ENCODE assay signal across 9 mouse cellular contexts in genomic region chr11:32161500-32161899, GRCm38 (mm10). TPM values are rescaled to one million over a fixed set of nuclear protein-coding genes. Genes with fewer than 3 reads are reported as not detected.
DNase-seq lines count a peak whose midpoint lies in the region; ATAC-seq lines count a peak whose summit lies in the region.
"Had no signal": no experiment of that assay in that cellular context is flagged by ENCODE, and none has a peak within 500 bp of the region (broad histone marks: within the 10 kb centered on the region; RNA-seq: fewer than 3 reads in every experiment).

No protein-coding gene starts in this region.

- 2% methylated on average over 9 of the region's 9 CpGs for WGBS in intestine, embryonic 14.5 days
- WGBS in lung, embryonic 15.5 days = 4% methylated on average over 9 of the region's 9 CpGs

- peak; percentile 18 for DNase-seq in urinary bladder, postnatal 25 days (ENCODE audit: low spot score)
- DNase-seq in urinary bladder, postnatal 4 days (ENCODE audit: low spot score in 2 of 2) = no peak
- peak; percentile 30 for DNase-seq in embryo, embryonic 9.5 days (ENCODE audit: extremely low spot score)
- DNase-seq in intestine, embryonic 14.5 days (ENCODE audit: low spot score) = peak; percentile 69
- DNase-seq in right cerebral cortex, postnatal 4 days = peak; percentile 47
- DNase-seq in gastrocnemius, adult 18-20 months (ENCODE audit: low spot score) = no peak
- DNase-seq in frontal cortex, postnatal 25 days (ENCODE audit: low spot score in 2 of 2) = no peak

- H3K36me3 ChIP-seq in intestine, embryonic 14.5 days (ENCODE audit: control insufficient read depth, insufficient read depth, low read length) = no peaks in the 10 kb centered on the region
- no peaks in the 10 kb centered on the region for H3K36me3 ChIP-seq in lung, embryonic 15.5 days

- H3K27ac ChIP-seq in intestine, embryonic 14.5 days (ENCODE audit: low read depth) = no peak overlapping the region
- no peak overlapping the region for H3K27ac ChIP-seq in lung, embryonic 15.5 days

- peak; percentile 71 for ATAC-seq in intestine, embryonic 14.5 days (replicated peaks; ENCODE audit: low FRiP score, low TSS enrichment, low read depth)
- ATAC-seq in lung, embryonic 15.5 days (ENCODE audit: borderline replicate concordance, extremely low read depth, low FRiP score, low TSS enrichment) = peak; percentile 37; the same call in 1 of the 2 replicates

- 0 out of 2 replicates have a peak, but pooled peaks cover 3% of the 10 kb centered on the region for H3K4me1 ChIP-seq in intestine, embryonic 14.5 days (replicated peaks; ENCODE audit: control insufficient read depth, insufficient read depth, low read length)
- peaks cover 7% of the 10 kb centered on the region for H3K4me1 ChIP-seq in lung, embryonic 15.5 days

- peak overlapping the region; percentile 27; the same call in 1 of the 2 replicates for H3K4me3 ChIP-seq in intestine, embryonic 14.5 days (ENCODE audit: low read depth, low read length)
- no peak overlapping the region for H3K4me3 ChIP-seq in lung, embryonic 15.5 days

- H3K9ac ChIP-seq in intestine, embryonic 14.5 days (ENCODE audit: low read length) = peak overlapping the region; percentile 20; the same call in 1 of the 2 replicates
- no peak overlapping the region for H3K9ac ChIP-seq in lung, embryonic 15.5 days

- 0 out of 2 replicates have a peak, but pooled peaks cover 5% of the 10 kb centered on the region for H3K27me3 ChIP-seq in intestine, embryonic 14.5 days (replicated peaks; ENCODE audit: control insufficient read depth, insufficient read depth, low read length)
- H3K27me3 ChIP-seq in lung, embryonic 15.5 days = peaks cover 16% of the 10 kb centered on the region

- H3K4me2 ChIP-seq in intestine, embryonic 14.5 days (ENCODE audit: low read length) = peak overlapping the region; percentile 53
- H3K4me2 ChIP-seq in lung, embryonic 15.5 days = peak overlapping the region; percentile 55

- no peaks in the 10 kb centered on the region for H3K9me3 ChIP-seq in intestine, embryonic 14.5 days (ENCODE audit: control insufficient read depth, low read length)
- no peaks in the 10 kb centered on the region for H3K9me3 ChIP-seq in lung, embryonic 15.5 days

RNA-seq across cellular contexts. Expression of gene Il9r, which starts 38.6 kb away (rescaled TPM):
- polyA plus RNA-seq in intestine, embryonic 14.5 days (2014; fragmentation: Nextera tagmentation; extraction: Ambion mirVana) = not detected in 2 replicates
- polyA plus RNA-seq in lung, embryonic 15.5 days (2015; fragmentation: Nextera tagmentation; extraction: Ambion mirVana) = 0.10 and 0.45 TPM in 2 replicates
- total RNA-seq in gastrocnemius, adult 18-20 months (2021) = not detected
- total RNA-seq: common myeloid progenitor, adult 5-6 weeks had no signal

RNA-seq across cellular contexts. Expression of gene Snrnp25, which starts 43.7 kb away (rescaled TPM):
- polyA plus RNA-seq in intestine, embryonic 14.5 days (2014; fragmentation: Nextera tagmentation; extraction: Ambion mirVana) = 58.0 and 60.7 TPM in 2 replicates
- polyA plus RNA-seq in lung, embryonic 15.5 days (2015; fragmentation: Nextera tagmentation; extraction: Ambion mirVana) = 50.8 and 56.7 TPM in 2 replicates
- 10 to 100 TPM in 1 of 2 experiments, 1 to 10 TPM in 1; 9.3 to 12.1 TPM for total RNA-seq in gastrocnemius, adult 18-20 months (2021)

Comparison
In these comparisons a context has a peak if more than half of its experiments do, and no peak if none do; other contexts are left out.
1. DNase-seq: peak in urinary bladder, postnatal 25 days (single experiment), embryo, embryonic 9.5 days (single experiment), intestine, embryonic 14.5 days (single experiment) and right cerebral cortex, postnatal 4 days (single experiment); none in urinary bladder, postnatal 4 days (0 of 2), gastrocnemius, adult 18-20 months (single experiment) and frontal cortex, postnatal 25 days (0 of 2).